Mouse (Mus musculus) heart, postnatal 0 days (tissue): ENCODE measurements around the gene Enox1.

Source experiments
- CTCF ChIP-seq: IDR thresholded peaks from 2 replicates; pipeline ENCODE4 v1.5.1; 2016; ENCODE audit warnings: antibody characterized with exemption, control low read depth, low read depth
- EP300 ChIP-seq: IDR thresholded peaks from 2 replicates; pipeline ENCODE4 v1.6.1; 2016; ENCODE audit warnings: antibody characterized with exemption, low read depth

DNA sequence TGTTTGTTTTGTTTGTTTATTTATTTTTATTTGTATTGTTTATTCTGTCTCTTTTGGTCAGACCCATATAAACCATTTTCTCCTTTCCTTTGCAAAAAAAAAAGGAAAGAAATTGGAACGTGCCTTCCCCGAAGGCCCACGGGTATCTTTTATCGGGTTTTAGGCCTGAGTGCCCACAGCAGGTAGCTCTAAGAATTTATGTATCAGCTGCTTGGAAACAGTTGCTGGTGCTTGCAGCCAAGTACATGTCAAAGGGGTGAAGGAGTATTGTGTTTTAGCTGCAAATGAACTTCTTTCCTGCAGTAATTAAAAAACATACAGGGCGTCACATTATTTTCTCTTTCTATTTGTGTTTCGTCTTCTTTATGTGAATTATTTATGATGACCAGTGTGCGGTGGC, 377.6 kb downstream of the Enox1 start:
- TF ChIP-seq CTCF (no peak), EP300 (no peak)
